ENCODE assay signal across 20 mouse cellular contexts in the genomic region with DNA sequence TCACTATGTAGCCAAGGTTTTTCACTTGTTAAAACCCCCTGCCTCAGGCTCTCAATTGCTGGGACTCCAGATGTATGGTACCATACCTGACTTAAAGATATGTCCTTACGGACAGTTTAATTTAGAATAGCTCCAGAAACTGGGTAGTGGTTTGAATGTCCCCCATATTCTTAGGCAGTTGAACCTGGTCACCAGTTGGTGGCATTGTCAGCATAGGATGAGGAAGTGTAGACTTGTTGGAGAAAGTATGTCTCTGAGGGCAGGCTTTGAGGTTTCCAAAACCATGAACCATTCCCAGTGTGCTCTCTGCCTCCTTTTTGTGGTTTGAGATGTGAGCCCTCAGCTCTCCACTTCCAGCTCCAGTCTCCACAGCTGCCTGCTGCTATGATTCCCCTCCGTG.
DNase-seq lines count a peak whose midpoint lies in the region; ATAC-seq and TF ChIP-seq lines count a peak whose summit lies in the region.
"Had no signal": no experiment of that assay in that cellular context is flagged by ENCODE, and none has a peak within 500 bp of the region (broad histone marks: within the 10 kb centered on the region; RNA-seq: fewer than 3 reads in every experiment).

No protein-coding gene starts in this region.

- ATAC-seq in intestine, postnatal 0 days = no peak
- no peak for ATAC-seq in intestine, embryonic 16.5 days
- ATAC-seq in midbrain, postnatal 0 days (ENCODE audit: low FRiP score) = no peak
- no peak for ATAC-seq in midbrain, embryonic 15.5 days (replicated peaks)

- no peaks in the 10 kb centered on the region for H3K4me1 ChIP-seq in intestine, postnatal 0 days (replicated peaks; ENCODE audit: control insufficient read depth, insufficient read depth, low read length)
- H3K4me1 ChIP-seq in intestine, embryonic 16.5 days (ENCODE audit: control insufficient read depth, insufficient read depth, low read length) = no peaks in the 10 kb centered on the region
- H3K4me1 ChIP-seq in midbrain, postnatal 0 days (ENCODE audit: insufficient read depth, low read length) = no peaks in the 10 kb centered on the region
- H3K4me1 ChIP-seq in midbrain, embryonic 15.5 days = no peaks in the 10 kb centered on the region
- H3K4me1 ChIP-seq: forebrain, embryonic 12.5 days; heart, embryonic 15.5 days; lung, embryonic 15.5 days; midbrain, embryonic 10.5 days; neural tube, embryonic 12.5 days had no signal

- H3K4me3 ChIP-seq in intestine, postnatal 0 days (ENCODE audit: low read depth, low read length) = no peak overlapping the region
- H3K4me3 ChIP-seq in intestine, embryonic 16.5 days (ENCODE audit: low read length) = no peak overlapping the region
- H3K4me3 ChIP-seq in midbrain, postnatal 0 days (ENCODE audit: low read depth, low read length) = no peak overlapping the region
- H3K4me3 ChIP-seq in midbrain, embryonic 15.5 days = no peak overlapping the region
- H3K4me3 ChIP-seq: forebrain, embryonic 12.5 days; heart, embryonic 15.5 days; lung, embryonic 15.5 days; midbrain, embryonic 10.5 days; neural tube, embryonic 12.5 days had no signal

- H3K9ac ChIP-seq in intestine, postnatal 0 days (ENCODE audit: low read depth, low read length) = no peak overlapping the region
- no peak overlapping the region for H3K9ac ChIP-seq in intestine, embryonic 16.5 days (ENCODE audit: low read depth, low read length)
- H3K9ac ChIP-seq in midbrain, postnatal 0 days (replicated peaks; ENCODE audit: low read length, poor library complexity, severe bottlenecking) = no peak overlapping the region
- no peak overlapping the region for H3K9ac ChIP-seq in midbrain, embryonic 15.5 days
- H3K9ac ChIP-seq: forebrain, embryonic 12.5 days; heart, embryonic 15.5 days; lung, embryonic 15.5 days; neural tube, embryonic 12.5 days had no signal

- no peak overlapping the region for H3K27ac ChIP-seq in intestine, postnatal 0 days (ENCODE audit: low read depth, low read length)
- H3K27ac ChIP-seq in intestine, embryonic 16.5 days (ENCODE audit: low read length) = no peak overlapping the region
- no peak overlapping the region for H3K27ac ChIP-seq in midbrain, postnatal 0 days (ENCODE audit: low read depth, low read length)
- H3K27ac ChIP-seq in midbrain, embryonic 15.5 days = no peak overlapping the region
- H3K27ac ChIP-seq: forebrain, embryonic 12.5 days; heart, embryonic 15.5 days; lung, embryonic 15.5 days; macrophage; midbrain, embryonic 10.5 days; neural tube, embryonic 12.5 days had no signal

- no peaks in the 10 kb centered on the region for H3K9me3 ChIP-seq in intestine, postnatal 0 days (ENCODE audit: control insufficient read depth)
- 0 out of 2 replicates have a peak, but pooled peaks cover 4% of the 10 kb centered on the region for H3K9me3 ChIP-seq in intestine, embryonic 16.5 days (ENCODE audit: control insufficient read depth, low read length)
- no peaks in the 10 kb centered on the region for H3K9me3 ChIP-seq in midbrain, postnatal 0 days (ENCODE audit: low read length)
- H3K9me3 ChIP-seq in midbrain, embryonic 15.5 days = no peaks in the 10 kb centered on the region
- H3K9me3 ChIP-seq: heart, embryonic 15.5 days; lung, embryonic 15.5 days had no signal

- no peaks in the 10 kb centered on the region for H3K36me3 ChIP-seq in intestine, postnatal 0 days (ENCODE audit: control insufficient read depth, insufficient read depth)
- H3K36me3 ChIP-seq in intestine, embryonic 16.5 days (ENCODE audit: control insufficient read depth, insufficient read depth, low read length) = no peaks in the 10 kb centered on the region
- H3K36me3 ChIP-seq in midbrain, postnatal 0 days (ENCODE audit: insufficient read depth, low read length) = no peaks in the 10 kb centered on the region
- H3K36me3 ChIP-seq in midbrain, embryonic 15.5 days (replicated peaks) = no peaks in the 10 kb centered on the region
- H3K36me3 ChIP-seq: forebrain, embryonic 12.5 days; heart, embryonic 15.5 days; lung, embryonic 15.5 days; midbrain, embryonic 10.5 days; neural tube, embryonic 12.5 days had no signal

- no peaks in the 10 kb centered on the region for H3K27me3 ChIP-seq in intestine, postnatal 0 days (replicated peaks; ENCODE audit: control insufficient read depth, insufficient read depth, low read length)
- H3K27me3 ChIP-seq in intestine, embryonic 16.5 days (replicated peaks; ENCODE audit: control insufficient read depth, insufficient read depth, low read length) = no peaks in the 10 kb centered on the region
- no peaks in the 10 kb centered on the region for H3K27me3 ChIP-seq in midbrain, postnatal 0 days (ENCODE audit: insufficient read depth, low read length)
- H3K27me3 ChIP-seq in midbrain, embryonic 15.5 days (replicated peaks) = no peaks in the 10 kb centered on the region
- H3K27me3 ChIP-seq: forebrain, embryonic 12.5 days; heart, embryonic 15.5 days; lung, embryonic 15.5 days; neural tube, embryonic 12.5 days had no signal

- TF ChIP-seq CTCF in intestine, postnatal 0 days (IDR thresholded peaks at IDR 0.05; ENCODE audit: low read depth) = peak; percentile 31; the same call in 1 of the 2 replicates
- peak; percentile 41 for TF ChIP-seq CTCF in midbrain, postnatal 0 days (IDR thresholded peaks at IDR 0.05)

- no peak overlapping the region for H3K4me2 ChIP-seq in intestine, postnatal 0 days (replicated peaks; ENCODE audit: low read depth)
- no peak overlapping the region for H3K4me2 ChIP-seq in intestine, embryonic 16.5 days (ENCODE audit: low read depth, low read length)
- H3K4me2 ChIP-seq in midbrain, postnatal 0 days (ENCODE audit: low read depth, low read length, poor library complexity, severe bottlenecking) = no peak overlapping the region
- H3K4me2 ChIP-seq in midbrain, embryonic 15.5 days = no peak overlapping the region
- H3K4me2 ChIP-seq: forebrain, embryonic 12.5 days; heart, embryonic 15.5 days; lung, embryonic 15.5 days; neural tube, embryonic 12.5 days had no signal

- DNase-seq in midbrain, postnatal 0 days (ENCODE audit: low spot score) = no peak
- DNase-seq in adipocyte (ENCODE audit: low spot score) = peak; percentile 2
- no peak for DNase-seq in urinary bladder, postnatal 14 days (ENCODE audit: low spot score)
- DNase-seq in left cerebral cortex, adult 9 months (ENCODE audit: low spot score in 2 of 2) = no peak
- DNase-seq: adrenal gland, adult 2 months; cerebellum, adult 9-11 months; gastrocnemius, postnatal 10 days; kidney, postnatal 10 days; left cerebral cortex, postnatal 4 days; liver; right cerebral cortex, postnatal 4 days had no signal

- WGBS in intestine, postnatal 0 days = 84% methylated on average over 2 of the region's 2 CpGs
- WGBS in intestine, embryonic 16.5 days = 75% methylated on average over 2 of the region's 2 CpGs
- 84% methylated on average over 2 of the region's 2 CpGs for WGBS in midbrain, postnatal 0 days
- 85% methylated on average over 2 of the region's 2 CpGs for WGBS in midbrain, embryonic 15.5 days
